Mouse (Mus musculus) neural tube, embryonic 13.5 days (tissue): ENCODE results near the gene Suox. TPM values are rescaled to one million over a fixed set of nuclear protein-coding genes. Genes with fewer than 3 reads are reported as not detected.
"Not testable (repeated sequence)": the region's sequence is repeated elsewhere in the genome, so short reads cannot be mapped to it uniquely, and the experiment has no call there.

Source experiments
- ATAC-seq: fragments of 200-750 bp; cut with Nextera tagmentation; 2 replicates; pipeline ENCODE4 v1.8.0; 2017; ENCODE audit warnings: low read depth, mild to moderate bottlenecking, moderate TSS enrichment, moderate library complexity
- H3K27ac ChIP-seq: fragments of 300-500 bp; sonication (generic); replicated peaks from 2 replicates; pipeline ENCODE4 v1.5.1; 2015; ENCODE audit warnings: moderate library complexity, mild to moderate bottlenecking, inconsistent platforms
- H3K27me3 ChIP-seq: fragments of 300-500 bp; sonication (generic); 2 replicates; pipeline ENCODE4 v1.6.1; 2015; ENCODE audit warnings: mild to moderate bottlenecking, inconsistent platforms
- H3K36me3 ChIP-seq: fragments of 300-500 bp; sonication (generic); 2 replicates; pipeline ENCODE4 v1.6.1; 2015; ENCODE audit warnings: mild to moderate bottlenecking, inconsistent platforms
- H3K4me1 ChIP-seq: fragments of 300-500 bp; sonication (generic); replicated peaks from 2 replicates; pipeline ENCODE4 v1.6.1; 2015; ENCODE audit warnings: inconsistent platforms
- H3K4me2 ChIP-seq: fragments of 300-500 bp; sonication (generic); 2 replicates; pipeline ENCODE4 v1.6.1; 2015; ENCODE audit warnings: inconsistent platforms, mild to moderate bottlenecking, moderate library complexity
- H3K4me3 ChIP-seq: fragments of 300-500 bp; sonication (generic); 2 replicates; pipeline ENCODE4 v1.5.1; 2015; ENCODE audit warnings: mild to moderate bottlenecking, inconsistent platforms
- H3K9ac ChIP-seq: fragments of 300-500 bp; sonication (generic); 2 replicates; pipeline ENCODE4 v1.6.1; 2015; ENCODE audit warnings: moderate library complexity, mild to moderate bottlenecking, inconsistent platforms
- H3K9me3 ChIP-seq: fragments of 300-500 bp; sonication (generic); 2 replicates; pipeline ENCODE4 v1.6.1; 2016; ENCODE audit warnings: inconsistent platforms
- WGBS: fragments of 180-500 bp; shearing (Covaris S2); methylation state at CpG from one replicate; pipeline ENCODE4 v1.1.7; 2015; 5-methylcytosine and 5-hydroxymethylcytosine counted together
- polyA plus RNA-seq: library from polyadenylated mRNA; unstranded; fragments of >200 nt; fragmentation: Nextera tagmentation; extraction: Ambion mirVana; gene quantifications from 2 replicates; pipeline ENCODE4 v1.2.1, GENCODE M21; 2015

Suox gene
- polyA plus RNA-seq, result 17.3 and 17.5 TPM in 2 replicates

DNA sequence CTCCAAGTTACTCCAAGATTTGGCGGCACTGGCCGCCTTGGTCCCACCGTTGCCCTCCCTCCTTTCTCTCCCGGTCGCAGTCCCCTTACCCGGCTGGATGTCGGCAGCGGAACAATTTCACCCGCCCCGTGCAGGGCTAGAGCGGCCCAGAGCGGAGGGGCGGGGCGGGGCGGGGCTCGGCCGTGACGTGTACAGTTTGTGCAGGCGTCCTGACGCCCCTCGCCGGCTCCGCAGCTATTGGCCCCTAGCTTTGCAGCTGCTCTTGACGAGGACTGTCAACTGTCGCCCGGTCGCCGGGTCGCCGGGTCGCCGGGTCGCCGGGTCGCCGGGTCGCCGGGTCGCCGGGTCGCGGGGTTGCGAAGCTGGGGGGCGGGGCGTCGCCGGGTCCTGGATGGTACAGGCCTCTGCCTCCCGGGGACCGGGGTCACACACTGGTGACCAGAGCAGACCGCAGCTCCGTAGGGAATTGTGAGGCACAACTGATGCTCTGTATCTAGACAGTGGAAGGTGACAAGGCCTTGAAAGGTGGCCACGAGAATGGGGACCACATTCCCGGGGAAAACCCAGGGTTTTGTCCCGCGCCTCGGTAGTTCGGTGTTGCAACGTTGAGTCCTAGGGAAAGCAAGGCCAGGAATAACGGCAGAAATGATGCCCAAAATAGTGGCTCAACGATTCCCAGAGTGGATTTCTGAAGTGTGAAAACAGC, at the start of gene Suox:
Gene Suox, minus strand, starts transcription at position 311 of the 706 bp plus-strand sequence.
- Histone ChIP-seq H3K36me3 (peaks cover 23% of the 10 kb centered on the region), H3K27ac (peak within 1 kb of the TSS; percentile 76), H3K9me3 (no peaks in the 10 kb centered on the region), H3K4me2 (peak within 1 kb of the TSS; percentile 90), H3K4me3 (peak within 1 kb of the TSS; percentile 71), H3K9ac (peak within 1 kb of the TSS; percentile 79), H3K27me3 (no peaks in the 10 kb centered on the region), H3K4me1 (peaks cover 19% of the 10 kb centered on the region)
- ATAC-seq, result peak; percentile 92
- under 1% methylated on average over 60 of the region's 60 CpGs for WGBS

- H3K4me1 ChIP-seq, result no peaks in the 10 kb centered on the region
- no peak overlapping the region for H3K4me3 ChIP-seq
- H3K27me3 ChIP-seq, result no peaks in the 10 kb centered on the region
- H3K36me3 ChIP-seq, result no peaks in the 10 kb centered on the region
- ATAC-seq, result no peak
- WGBS, result 89% methylated on average over 19 of the region's 19 CpGs
- H3K27ac ChIP-seq, result no peak overlapping the region
- no peak overlapping the region for H3K9ac ChIP-seq
- no peaks in the 10 kb centered on the region for H3K9me3 ChIP-seq
- H3K4me2 ChIP-seq, result no peak overlapping the region
Observed at GRCm38 (mm10) chr10:128715559-128716537, 42.0 kb upstream of the Suox start.

DNA sequence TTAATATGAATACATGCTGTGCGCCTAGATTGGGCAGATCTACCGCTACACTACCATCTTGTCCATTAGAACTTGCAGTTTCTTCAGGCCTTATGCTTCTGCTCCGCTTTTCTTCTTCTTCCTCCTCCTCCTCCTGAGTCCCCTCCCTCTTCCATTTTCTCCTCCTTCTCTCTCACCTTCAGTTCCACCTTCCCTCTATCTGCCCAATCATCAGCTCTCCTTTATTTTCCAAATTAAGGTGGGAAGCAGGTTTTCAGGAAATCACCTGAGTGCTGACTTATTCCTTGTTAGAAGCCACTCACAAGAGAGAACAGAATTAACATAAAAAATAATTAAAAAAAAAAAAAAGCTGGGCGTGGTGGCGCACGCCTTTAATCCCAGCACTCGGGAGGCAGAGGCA, 37.4 kb upstream of the Suox start:
- not testable (repeated sequence) for H3K36me3 ChIP-seq, H3K4me1 ChIP-seq, H3K27ac ChIP-seq, H3K9me3 ChIP-seq, H3K4me2 ChIP-seq, H3K4me3 ChIP-seq, H3K9ac ChIP-seq, H3K27me3 ChIP-seq, ATAC-seq
- WGBS, result 95% methylated on average over 7 of the region's 7 CpGs

DNA sequence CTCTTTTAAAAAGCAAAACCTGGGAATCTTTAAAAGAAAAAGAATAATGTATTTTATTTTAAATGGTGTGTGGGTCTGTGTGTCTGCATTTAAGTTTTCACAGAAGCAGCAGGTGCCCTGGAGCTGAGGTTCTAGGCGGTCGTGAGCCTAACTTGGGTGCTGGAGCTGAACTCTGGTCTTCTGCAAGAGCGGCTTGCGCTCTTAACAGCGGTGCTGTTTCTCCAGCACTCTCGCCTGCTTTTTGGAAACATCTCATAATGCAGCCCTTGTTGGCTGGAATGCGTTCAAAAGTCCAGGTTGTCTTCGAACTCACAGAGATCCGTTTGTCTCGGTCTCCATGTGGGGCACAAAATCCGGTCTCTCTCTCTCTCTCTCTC, 31.4 kb upstream of the Suox start:
- peaks cover 19% of the 10 kb centered on the region for H3K4me1 ChIP-seq
- no peaks in the 10 kb centered on the region for H3K9me3 ChIP-seq
- H3K27me3 ChIP-seq, result no peaks in the 10 kb centered on the region
- 0 out of 2 replicates have a peak, but pooled peaks cover 6% of the 10 kb centered on the region for H3K36me3 ChIP-seq
- WGBS, result 11% methylated on average over 11 of the region's 11 CpGs
- ATAC-seq, result peak; percentile 58
- H3K27ac ChIP-seq, result 0 out of 2 replicates have a peak overlapping the region, but pooled peaks have one; percentile 29
- H3K4me2 ChIP-seq, result peak overlapping the region; percentile 88
- peak overlapping the region; percentile 63 for H3K9ac ChIP-seq
- peak overlapping the region; percentile 75 for H3K4me3 ChIP-seq

- no peaks in the 10 kb centered on the region for H3K27me3 ChIP-seq
- peaks cover 10% of the 10 kb centered on the region; the same call in 1 of the 2 replicates for H3K36me3 ChIP-seq
- no peaks in the 10 kb centered on the region for H3K9me3 ChIP-seq
- ATAC-seq, result peak; percentile 94
- peaks cover 19% of the 10 kb centered on the region for H3K4me1 ChIP-seq
- peak within 1 kb of the TSS; percentile 75 for H3K4me3 ChIP-seq
- peak within 1 kb of the TSS; percentile 88 for H3K4me2 ChIP-seq
- peak within 1 kb of the TSS; percentile 80 for H3K27ac ChIP-seq
- H3K9ac ChIP-seq, result peak within 1 kb of the TSS; percentile 72
- under 1% methylated on average over 62 of the region's 62 CpGs for WGBS
Observed at GRCm38 (mm10) chr10:128704491-128705316, 30.8 kb upstream of the Suox start, which contains the start of gene Cdk2. Gene Cdk2 (minus strand): TSS chr10:128705031.

GRCm38 (mm10) chr10:128703895-128704294, 30.0 kb upstream of the Suox start, which contains the start of gene Pmel:
Gene Pmel (plus strand): TSS chr10:128704195.
- Histone ChIP-seq H3K36me3 (peaks cover 11% of the 10 kb centered on the region), H3K9me3 (no peaks in the 10 kb centered on the region), H3K27me3 (no peaks in the 10 kb centered on the region), H3K4me2 (peak within 1 kb of the TSS; percentile 88), H3K9ac (peak within 1 kb of the TSS; percentile 72), H3K4me3 (peak within 1 kb of the TSS; percentile 75), H3K4me1 (peaks cover 19% of the 10 kb centered on the region), H3K27ac (peak within 1 kb of the TSS; percentile 80)
- whole genome bisulfite sequencing, result 27% methylated on average over 4 of the region's 4 CpGs
- ATAC-seq, result no peak

- no peak overlapping the region; the same call in 1 of the 2 replicates for H3K9ac ChIP-seq
- H3K4me1 ChIP-seq, result peaks cover 19% of the 10 kb centered on the region
- 75% methylated on average over 6 of the region's 6 CpGs for WGBS
- H3K27ac ChIP-seq, result no peak overlapping the region
- no peak overlapping the region for H3K4me2 ChIP-seq
- peaks cover 11% of the 10 kb centered on the region for H3K36me3 ChIP-seq
- H3K27me3 ChIP-seq, result no peaks in the 10 kb centered on the region
- no peak for ATAC-seq
- no peak overlapping the region for H3K4me3 ChIP-seq
- no peaks in the 10 kb centered on the region for H3K9me3 ChIP-seq
Observed at GRCm38 (mm10) chr10:128702328-128703007, 28.6 kb upstream of the Suox start.

DNA sequence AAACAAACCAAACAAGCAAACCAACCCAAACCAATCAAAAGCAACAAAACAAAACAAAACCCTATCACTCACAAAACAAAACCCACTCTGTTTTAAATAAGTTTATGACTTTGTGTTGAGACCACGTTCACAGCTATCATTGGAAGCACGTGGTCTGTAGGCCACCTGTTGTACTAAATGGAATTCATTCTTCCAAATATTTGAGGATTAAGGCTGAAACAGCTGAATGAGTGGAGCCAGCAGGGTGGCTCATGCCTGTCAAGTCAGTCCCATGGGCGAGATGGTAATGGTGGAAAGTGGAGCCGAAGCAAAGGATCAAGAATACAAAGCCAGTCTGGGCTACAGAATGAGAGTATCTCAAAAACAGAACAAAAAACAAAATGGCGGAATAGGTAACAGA, 26.8 kb upstream of the Suox start:
- Histone ChIP-seq H3K4me1 (peaks cover 22% of the 10 kb centered on the region), H3K4me2 (no peak overlapping the region), H3K4me3 (no peak overlapping the region), H3K9me3 (no peaks in the 10 kb centered on the region), H3K27me3 (no peaks in the 10 kb centered on the region), H3K36me3 (peaks cover 11% of the 10 kb centered on the region), H3K9ac (no peak overlapping the region), H3K27ac (no peak overlapping the region)
- WGBS, result 96% methylated on average over 5 of the region's 5 CpGs
- no peak for ATAC-seq

- no peak overlapping the region for H3K4me2 ChIP-seq
- H3K9me3 ChIP-seq, result no peaks in the 10 kb centered on the region
- H3K27ac ChIP-seq, result no peak overlapping the region
- no peaks in the 10 kb centered on the region for H3K27me3 ChIP-seq
- ATAC-seq, result no peak
- no peak overlapping the region for H3K9ac ChIP-seq
- peaks cover 11% of the 10 kb centered on the region for H3K36me3 ChIP-seq
- 80% methylated on average over 11 of the region's 11 CpGs for WGBS
- peaks cover 22% of the 10 kb centered on the region for H3K4me1 ChIP-seq
- no peak overlapping the region for H3K4me3 ChIP-seq
Observed at GRCm38 (mm10) chr10:128699611-128700010, 25.7 kb upstream of the Suox start.

GRCm38 (mm10) chr10:128699006-128699405, 25.1 kb upstream of the Suox start:
- H3K9ac ChIP-seq, result no peak overlapping the region
- ATAC-seq, result no peak
- 89% methylated on average over 5 of the region's 5 CpGs for WGBS
- no peak overlapping the region for H3K4me3 ChIP-seq
- no peak overlapping the region for H3K4me2 ChIP-seq
- no peaks in the 10 kb centered on the region for H3K9me3 ChIP-seq
- peaks cover 11% of the 10 kb centered on the region for H3K36me3 ChIP-seq
- H3K27me3 ChIP-seq, result no peaks in the 10 kb centered on the region
- peaks cover 21% of the 10 kb centered on the region for H3K4me1 ChIP-seq
- no peak overlapping the region for H3K27ac ChIP-seq
